Mouse (Mus musculus) left cerebral cortex, adult 2 months (tissue): ENCODE measurements around the gene Sbk1. TPM values are rescaled to one million over a fixed set of nuclear protein-coding genes. Genes with fewer than 3 reads are reported as not detected.

Experiments used
- DNase-seq, 2 experiments: peaks; one replicate each; pipeline ENCODE4 v3.0.0; 2021 to 2022; ENCODE audit warnings: low spot score in 2 of 2, mixed read lengths in 1 of 2; ENCODE audit errors: extremely low spot score in 1 of 2
- H3K27ac ChIP-seq: fragments of 200-600 bp; 2 replicates; pipeline ENCODE4 v1.8.1; 2022
- H3K4me3 ChIP-seq: fragments of 200-600 bp; 2 replicates; pipeline ENCODE4 v1.8.1; 2022
- CTCF ChIP-seq: fragments of 200-600 bp; IDR thresholded peaks from 2 replicates; pipeline ENCODE4 v1.8.1; 2022; ENCODE audit warnings: antibody characterized with exemption, mild to moderate bottlenecking, moderate library complexity
- intact Hi-C: fragments of 180-260 bp; cut with DNase I; formaldehyde crosslinking; loops from one replicate; pipeline ENCODE4 v1.15.1; 2025
- total RNA-seq, 2 experiments: library from RNA; stranded (reverse); gene quantifications; 2 replicates each; pipeline ENCODE4 v1.2.3; 2021

The Sbk1 gene
- total RNA-seq, 2 experiments from 2014 or later = 65.3 to 85.8 TPM

- H3K27ac ChIP-seq = no peak overlapping the region
- intact Hi-C loops = no loop called here
- no peak for DNase-seq
- no peak overlapping the region for H3K4me3 ChIP-seq
- no peak for TF ChIP-seq CTCF
Measured at GRCm38 (mm10) chr7:126267606-126268005, 4.8 kb upstream of the Sbk1 start.

- DNase-seq = no peak
- TF ChIP-seq CTCF = no peak
- intact Hi-C loops = no loop called here
- H3K27ac ChIP-seq = peak overlapping the region; percentile 93
- peak overlapping the region; percentile 79 for H3K4me3 ChIP-seq
Measured at GRCm38 (mm10) chr7:126272770-126273311, 422 bp downstream of the Sbk1 start.

GRCm38 (mm10) chr7:126273351-126274042, 1.1 kb downstream of the Sbk1 start:
- peak overlapping the region; percentile 79 for H3K4me3 ChIP-seq
- no peak for DNase-seq
- intact Hi-C loops = no loop called here

GRCm38 (mm10) chr7:126274137-126274536, 1.7 kb downstream of the Sbk1 start:
- Histone ChIP-seq H3K27ac (peak overlapping the region; percentile 93), H3K4me3 (peak overlapping the region; percentile 79)
- intact Hi-C loops = no loop called here
- no peak for DNase-seq
- no peak for TF ChIP-seq CTCF

More at GRCm38 (mm10) chr7:126273351-126274042, 1.1 kb downstream of the Sbk1 start:
- H3K27ac ChIP-seq = peak overlapping the region; percentile 93
- no peak for TF ChIP-seq CTCF

- Histone ChIP-seq H3K27ac (peak overlapping the region; percentile 93; the same call in 1 of the 2 replicates), H3K4me3 (peak overlapping the region; percentile 79)
- intact Hi-C loops = no loop called here
- no peak for TF ChIP-seq CTCF
- no peak for DNase-seq
Measured at GRCm38 (mm10) chr7:126274626-126275025, 2.2 kb downstream of the Sbk1 start.

GRCm38 (mm10) chr7:126275711-126276110, 3.3 kb downstream of the Sbk1 start:
- Histone ChIP-seq H3K4me3 (peak overlapping the region; percentile 79), H3K27ac (no peak overlapping the region)
- no peak for TF ChIP-seq CTCF
- no peak for DNase-seq
- intact Hi-C loops = no loop called here

- H3K27ac ChIP-seq = no peak overlapping the region
- peak overlapping the region; percentile 79; the same call in 1 of the 2 replicates for H3K4me3 ChIP-seq
- TF ChIP-seq CTCF = no peak
- intact Hi-C loops = no loop called here
- no peak for DNase-seq
Measured at GRCm38 (mm10) chr7:126276297-126276696, 3.9 kb downstream of the Sbk1 start.

GRCm38 (mm10) chr7:126277536-126278295, 5.3 kb downstream of the Sbk1 start:
- no peak overlapping the region for H3K4me3 ChIP-seq
- no peak for DNase-seq
- intact Hi-C loops = no loop called here
- no peak overlapping the region; the same call in 1 of the 2 replicates for H3K27ac ChIP-seq
- no peak for TF ChIP-seq CTCF

- DNase-seq = no peak
- H3K27ac ChIP-seq = no peak overlapping the region
- TF ChIP-seq CTCF = no peak
- H3K4me3 ChIP-seq = no peak overlapping the region
- intact Hi-C loops = no loop called here
Measured at GRCm38 (mm10) chr7:126278799-126279198, 6.4 kb downstream of the Sbk1 start.

GRCm38 (mm10) chr7:126279774-126280482, 7.5 kb downstream of the Sbk1 start:
- H3K27ac ChIP-seq = no peak overlapping the region

GRCm38 (mm10) chr7:126280696-126281095, 8.3 kb downstream of the Sbk1 start:
- DNase-seq = no peak
- TF ChIP-seq CTCF = no peak
- intact Hi-C loops = no loop called here
- Histone ChIP-seq H3K4me3 (no peak overlapping the region), H3K27ac (no peak overlapping the region)

More at GRCm38 (mm10) chr7:126279774-126280482, 7.5 kb downstream of the Sbk1 start:
- no peak overlapping the region for H3K4me3 ChIP-seq
- intact Hi-C loops = no loop called here
- DNase-seq = no peak
- no peak for TF ChIP-seq CTCF
